Mouse (Mus musculus) kidney, embryonic 15.5 days (tissue): ENCODE measurements at regions not wholly inside any gene's neighbourhood (a gene's known extent, or its start where the extent isn't known, plus 50 kb on each side); places are given as distances from the start of the nearest gene placed in this dataset.

Experiments used
- ATAC-seq: fragments of 200-750 bp; cut with Nextera tagmentation; replicated peaks from 2 replicates; pipeline ENCODE4 v1.8.0; 2017; ENCODE audit warnings: moderate TSS enrichment; ENCODE audit not compliant: low FRiP score
- H3K27ac ChIP-seq: fragments of 300-500 bp; sonication (generic); 2 replicates; pipeline ENCODE4 v1.5.1; 2015; ENCODE audit warnings: mild to moderate bottlenecking, inconsistent platforms
- H3K27me3 ChIP-seq: fragments of 300-500 bp; sonication (generic); 2 replicates; pipeline ENCODE4 v1.6.1; 2015; ENCODE audit warnings: inconsistent platforms
- H3K36me3 ChIP-seq: fragments of 300-500 bp; sonication (generic); 2 replicates; pipeline ENCODE4 v1.6.1; 2015; ENCODE audit warnings: inconsistent platforms
- H3K4me1 ChIP-seq: fragments of 300-500 bp; sonication (generic); 2 replicates; pipeline ENCODE4 v1.6.1; 2015; ENCODE audit warnings: inconsistent platforms
- H3K4me2 ChIP-seq: fragments of 300-500 bp; sonication (generic); 2 replicates; pipeline ENCODE4 v1.6.1; 2015; ENCODE audit warnings: moderate library complexity, mild to moderate bottlenecking, inconsistent platforms
- H3K4me3 ChIP-seq: fragments of 300-500 bp; sonication (generic); replicated peaks from 2 replicates; pipeline ENCODE4 v1.5.1; 2015; ENCODE audit warnings: mild to moderate bottlenecking, inconsistent platforms
- H3K9ac ChIP-seq: fragments of 300-500 bp; sonication (generic); 2 replicates; pipeline ENCODE4 v1.6.1; 2015; ENCODE audit warnings: mild to moderate bottlenecking, inconsistent platforms
- H3K9me3 ChIP-seq: fragments of 300-500 bp; sonication (generic); replicated peaks from 2 replicates; pipeline ENCODE4 v1.6.1; 2016; ENCODE audit warnings: inconsistent platforms
- WGBS: fragments of 180-500 bp; shearing (Covaris S2); methylation state at CpG from one replicate; pipeline ENCODE4 v1.1.7; 2015; ENCODE audit warnings: mixed read lengths; 5-methylcytosine and 5-hydroxymethylcytosine counted together

DNA sequence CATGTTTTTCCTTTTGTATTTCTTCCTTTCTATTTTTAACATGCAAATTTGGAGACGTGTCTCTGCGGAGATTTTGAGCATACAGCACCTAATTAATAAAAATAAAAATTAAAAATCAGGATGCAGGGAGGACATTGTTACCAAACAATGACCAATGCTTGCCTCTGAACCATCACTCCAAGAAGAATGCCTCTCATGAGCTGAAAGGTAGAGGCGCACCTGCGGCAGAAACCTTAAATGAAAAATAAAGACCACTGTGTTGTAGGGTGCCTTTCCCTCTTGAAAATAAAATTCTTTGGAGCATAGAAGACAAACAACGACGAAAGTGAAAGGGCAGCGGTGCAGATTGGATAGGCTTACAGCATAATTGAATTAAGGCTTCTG, 204.8 kb upstream of the Isl1 start:
- Histone ChIP-seq H3K36me3 (no peaks in the 10 kb centered on the region), H3K27ac (no peak overlapping the region), H3K27me3 (peaks cover 33% of the 10 kb centered on the region), H3K9me3 (no peaks in the 10 kb centered on the region), H3K4me3 (no peak overlapping the region), H3K9ac (no peak overlapping the region), H3K4me1 (no peaks in the 10 kb centered on the region), H3K4me2 (no peak overlapping the region)
- 50% methylated on average over 7 of the region's 7 CpGs for WGBS
- ATAC-seq = no peak

DNA sequence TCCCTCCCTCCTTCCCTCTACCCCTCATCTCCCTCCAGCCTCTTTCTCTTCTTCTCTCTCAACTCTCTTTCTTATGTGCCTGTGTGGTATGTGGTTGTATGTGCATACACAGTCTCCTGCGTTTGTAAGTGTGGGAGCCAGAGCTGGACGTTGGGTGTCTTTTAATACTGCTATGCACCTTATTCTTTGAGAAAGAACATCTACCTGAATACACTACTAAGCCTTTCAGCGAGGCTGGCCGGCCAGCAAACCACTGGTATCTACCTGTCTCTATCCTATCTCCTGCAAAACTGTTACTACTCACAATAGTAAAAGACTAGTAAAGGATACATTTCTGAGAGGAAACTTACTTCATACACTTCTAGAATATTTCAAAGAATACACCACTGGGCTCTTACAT, 202.9 kb upstream of the Isl1 start:
- no peak for ATAC-seq
- H3K4me3 ChIP-seq = no peak overlapping the region
- H3K27ac ChIP-seq = no peak overlapping the region
- H3K4me1 ChIP-seq = no peaks in the 10 kb centered on the region
- H3K36me3 ChIP-seq = no peaks in the 10 kb centered on the region
- H3K9me3 ChIP-seq = no peaks in the 10 kb centered on the region
- no peak overlapping the region for H3K9ac ChIP-seq
- H3K27me3 ChIP-seq = peaks cover 35% of the 10 kb centered on the region
- H3K4me2 ChIP-seq = no peak overlapping the region
- WGBS = 72% methylated on average over 4 of the region's 4 CpGs

DNA sequence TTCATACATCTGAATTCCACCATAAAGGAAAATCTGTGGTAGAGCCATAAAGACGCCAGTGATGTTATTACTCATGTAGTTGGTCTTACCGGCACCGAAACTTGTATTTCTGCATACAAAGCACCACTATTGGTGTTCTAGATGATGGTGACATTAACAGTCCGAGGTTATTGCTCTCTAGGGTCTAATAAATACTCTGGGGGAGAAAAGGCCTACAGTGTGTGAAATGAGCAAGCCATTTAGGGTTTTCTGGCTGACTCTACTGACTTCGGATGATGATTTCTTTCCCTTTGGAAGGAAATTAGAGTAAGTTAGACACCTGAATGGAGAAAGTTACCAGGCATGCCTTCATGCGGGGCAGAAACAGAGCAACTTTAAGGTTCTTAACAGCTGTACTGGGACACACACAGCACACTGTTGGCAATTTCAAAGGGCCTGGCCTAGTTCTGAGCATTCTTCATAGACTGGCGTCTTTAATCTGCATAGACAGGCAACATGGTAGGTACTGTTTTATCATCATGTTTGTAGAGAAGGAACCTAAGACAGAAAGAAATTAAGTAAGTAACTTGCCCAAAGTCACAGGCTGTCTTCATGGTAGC, 198.8 kb upstream of the Isl1 start:
- ATAC-seq = no peak
- H3K27ac ChIP-seq = no peak overlapping the region
- no peak overlapping the region for H3K4me2 ChIP-seq
- H3K4me1 ChIP-seq = no peaks in the 10 kb centered on the region
- no peaks in the 10 kb centered on the region for H3K36me3 ChIP-seq
- no peak overlapping the region for H3K9ac ChIP-seq
- no peaks in the 10 kb centered on the region for H3K9me3 ChIP-seq
- peaks cover 8% of the 10 kb centered on the region; the same call in 1 of the 2 replicates for H3K27me3 ChIP-seq
- WGBS = 67% methylated on average over 7 of the region's 7 CpGs
- H3K4me3 ChIP-seq = no peak overlapping the region

DNA sequence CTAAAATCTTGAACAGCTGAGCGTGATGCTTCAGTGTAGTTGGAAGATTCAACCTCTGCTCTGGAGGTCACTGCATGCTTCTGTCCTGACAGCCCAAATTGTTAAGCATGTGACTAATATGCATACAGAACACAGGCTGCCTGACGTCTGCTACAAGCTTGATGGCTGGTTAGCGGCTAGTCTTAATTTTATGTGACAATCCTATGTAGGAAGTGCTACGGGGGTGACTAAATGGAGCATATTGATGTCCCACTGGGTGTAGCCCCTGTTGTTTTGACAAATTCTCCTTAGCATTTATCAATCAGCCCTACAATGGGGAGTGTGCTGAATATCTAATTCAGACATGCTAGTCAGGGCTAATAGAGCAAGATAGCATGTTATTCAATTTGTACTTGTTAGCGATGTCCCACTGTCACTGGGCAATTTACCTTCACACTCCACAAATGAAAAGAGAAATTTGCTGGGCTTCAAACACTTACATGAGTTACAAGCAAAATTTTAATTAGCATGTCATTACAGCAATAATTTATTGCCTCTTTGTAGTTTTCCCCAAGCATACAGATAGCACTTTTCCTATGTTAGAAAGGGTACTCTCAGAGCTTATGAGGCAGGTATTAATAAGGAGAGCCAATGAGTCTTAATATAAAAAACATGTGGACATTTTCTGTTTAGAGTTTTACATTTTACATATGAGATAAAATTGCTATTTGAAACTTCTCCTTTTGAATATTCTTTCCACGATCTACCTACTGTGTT, 188.3 kb upstream of the Isl1 start:
- ATAC-seq = no peak
- H3K27ac ChIP-seq = no peak overlapping the region
- H3K27me3 ChIP-seq = peaks cover 21% of the 10 kb centered on the region
- no peak overlapping the region for H3K4me2 ChIP-seq
- no peak overlapping the region for H3K4me3 ChIP-seq
- no peaks in the 10 kb centered on the region for H3K36me3 ChIP-seq
- no peaks in the 10 kb centered on the region for H3K4me1 ChIP-seq
- no peaks in the 10 kb centered on the region for H3K9me3 ChIP-seq
- 69% methylated on average over 6 of the region's 6 CpGs for WGBS
- H3K9ac ChIP-seq = no peak overlapping the region

DNA sequence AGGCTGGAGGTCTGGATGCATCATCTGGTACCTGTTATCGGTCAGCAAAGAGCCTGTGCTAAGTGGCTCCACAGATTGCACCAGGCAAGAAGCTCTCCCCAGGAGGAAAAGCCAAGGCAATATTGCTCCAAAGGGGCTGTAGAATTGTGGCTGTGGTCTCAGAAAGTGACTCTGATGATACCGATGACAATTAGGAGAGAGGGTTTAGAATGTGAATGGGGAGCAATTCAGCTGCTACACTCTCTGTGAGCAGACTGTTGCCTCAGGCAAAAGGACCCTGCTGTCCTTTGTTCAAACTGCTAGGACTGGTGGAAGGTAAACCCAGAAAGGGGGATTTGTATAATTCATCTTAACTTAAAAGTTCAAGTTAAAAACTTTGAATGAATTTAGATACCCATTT, 186.2 kb upstream of the Isl1 start:
- 26% methylated on average over 2 of the region's 2 CpGs for WGBS
- no peak for ATAC-seq

DNA sequence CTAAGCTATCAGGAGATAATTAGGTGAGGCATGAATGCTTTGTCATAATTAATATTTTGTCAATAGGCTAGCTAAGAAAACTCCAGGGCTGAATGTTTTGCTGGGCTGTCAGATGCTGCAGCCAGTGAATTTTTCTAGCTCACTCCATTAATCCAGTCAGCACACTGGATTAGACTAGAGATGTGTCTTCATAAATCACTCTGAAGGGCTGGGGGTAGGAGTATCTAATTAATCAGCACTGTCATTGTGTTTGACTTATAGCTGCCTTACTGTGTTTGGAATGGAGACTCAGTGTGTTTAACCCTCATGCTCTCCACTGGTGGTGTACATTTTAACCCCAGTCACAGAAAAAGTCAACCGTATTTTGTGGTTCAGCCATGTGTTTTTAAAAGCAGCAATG, 179.9 kb upstream of the Isl1 start:
- Histone ChIP-seq H3K4me1 (no peaks in the 10 kb centered on the region), H3K27ac (no peak overlapping the region), H3K4me3 (no peak overlapping the region), H3K36me3 (no peaks in the 10 kb centered on the region), H3K9ac (no peak overlapping the region), H3K27me3 (peaks cover 21% of the 10 kb centered on the region), H3K9me3 (no peaks in the 10 kb centered on the region), H3K4me2 (no peak overlapping the region)
- peak; percentile 90 for ATAC-seq
- WGBS = 6% methylated on average over 1 of the region's 1 CpGs

More for the DNA sequence above, 186.2 kb upstream of the Isl1 start:
- H3K4me2 ChIP-seq = no peak overlapping the region
- no peak overlapping the region for H3K9ac ChIP-seq
- H3K27me3 ChIP-seq = peaks cover 31% of the 10 kb centered on the region
- no peak overlapping the region for H3K4me3 ChIP-seq
- no peaks in the 10 kb centered on the region for H3K9me3 ChIP-seq
- H3K36me3 ChIP-seq = no peaks in the 10 kb centered on the region
- H3K4me1 ChIP-seq = no peaks in the 10 kb centered on the region
- H3K27ac ChIP-seq = no peak overlapping the region

DNA sequence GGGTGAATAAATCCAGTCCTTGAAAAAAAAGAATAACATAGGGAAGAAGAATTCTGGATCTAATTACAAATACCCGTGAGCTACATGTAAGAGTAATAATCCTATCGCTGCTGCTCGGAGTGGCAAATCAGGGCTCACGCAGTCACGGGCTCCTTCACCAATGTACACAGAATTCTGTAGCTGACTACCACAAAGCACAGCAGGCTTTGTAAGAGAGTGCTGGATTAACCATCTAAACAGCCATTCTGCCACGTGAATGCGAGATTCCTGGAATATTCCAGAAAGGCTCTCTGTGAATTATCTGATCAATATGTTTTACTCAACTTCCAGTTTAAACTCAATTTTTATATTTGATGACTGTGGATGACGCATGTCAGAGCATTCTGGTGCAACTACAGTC, 165.1 kb upstream of the Isl1 start:
- H3K4me1 ChIP-seq = no peaks in the 10 kb centered on the region
- H3K4me3 ChIP-seq = no peak overlapping the region
- no peak overlapping the region for H3K9ac ChIP-seq
- H3K9me3 ChIP-seq = no peaks in the 10 kb centered on the region
- no peaks in the 10 kb centered on the region for H3K36me3 ChIP-seq
- H3K4me2 ChIP-seq = no peak overlapping the region
- peaks cover 3% of the 10 kb centered on the region; the same call in 1 of the 2 replicates for H3K27me3 ChIP-seq
- no peak for ATAC-seq
- no peak overlapping the region for H3K27ac ChIP-seq
- WGBS = 56% methylated on average over 8 of the region's 8 CpGs

DNA sequence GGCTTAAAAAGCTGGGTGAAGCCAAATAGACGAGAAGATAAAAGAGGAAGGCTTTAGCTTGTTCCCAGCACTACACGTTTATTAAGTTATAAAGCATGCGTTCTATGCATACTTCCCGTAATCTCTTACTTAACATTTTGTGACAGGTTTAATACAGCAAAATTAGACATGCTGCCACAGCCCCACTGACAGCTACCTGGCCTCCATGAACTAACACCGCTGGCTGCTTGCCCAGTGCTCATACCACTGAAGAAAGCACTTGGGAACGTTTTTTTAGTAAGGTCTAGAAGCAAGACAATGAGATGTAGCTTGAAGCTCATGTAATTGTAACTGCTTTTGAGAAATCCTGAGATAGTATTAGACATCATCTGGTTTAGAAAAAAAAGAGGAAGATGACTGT, 152.3 kb upstream of the Isl1 start:
- H3K9ac ChIP-seq = no peak overlapping the region
- no peak overlapping the region for H3K27ac ChIP-seq
- 65% methylated on average over 6 of the region's 6 CpGs for WGBS
- no peak for ATAC-seq
- no peak overlapping the region for H3K4me2 ChIP-seq
- no peaks in the 10 kb centered on the region for H3K4me1 ChIP-seq
- no peak overlapping the region for H3K4me3 ChIP-seq
- no peaks in the 10 kb centered on the region for H3K9me3 ChIP-seq
- H3K36me3 ChIP-seq = no peaks in the 10 kb centered on the region
- H3K27me3 ChIP-seq = no peaks in the 10 kb centered on the region

DNA sequence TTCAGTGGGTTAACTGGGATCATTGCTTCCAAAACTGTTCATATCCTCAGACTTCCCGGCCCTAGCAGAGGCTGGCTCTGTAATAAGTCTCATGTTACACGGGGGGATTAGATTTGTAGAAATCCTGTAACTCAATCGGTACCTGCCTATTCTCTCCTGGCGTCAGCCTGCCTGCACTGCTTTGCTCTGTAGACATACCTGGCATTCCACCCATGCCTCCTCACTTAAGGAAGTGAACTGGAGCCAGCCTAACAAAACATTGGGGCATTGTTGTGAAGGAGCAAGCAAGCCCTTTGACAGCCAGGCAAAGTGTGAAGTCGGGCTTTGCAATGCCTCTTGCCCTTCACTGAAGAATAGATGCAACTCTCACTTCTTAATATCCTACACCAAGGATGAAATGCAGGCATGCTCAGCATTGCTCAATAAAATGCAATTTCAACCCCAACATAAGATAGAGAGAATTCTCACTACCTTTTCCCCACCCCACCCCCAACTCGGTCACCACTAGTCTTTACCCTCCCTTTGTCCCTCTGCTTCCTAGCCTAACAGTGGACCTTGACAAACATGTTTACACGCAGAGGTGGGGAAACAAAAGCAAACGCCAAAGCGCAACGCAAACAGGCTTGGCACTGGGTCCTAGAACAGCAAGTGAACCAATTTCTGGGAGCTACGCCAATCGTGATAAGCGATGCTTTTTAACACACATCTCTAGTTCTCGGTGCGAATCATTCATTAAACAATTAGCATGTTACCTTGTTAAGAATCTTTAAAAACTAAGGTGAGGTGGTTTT, 133.9 kb upstream of the Isl1 start:
- H3K27me3 ChIP-seq = no peaks in the 10 kb centered on the region
- peak; percentile 88 for ATAC-seq
- H3K4me3 ChIP-seq = no peak overlapping the region
- no peak overlapping the region for H3K27ac ChIP-seq
- H3K9me3 ChIP-seq = no peaks in the 10 kb centered on the region
- H3K4me1 ChIP-seq = no peaks in the 10 kb centered on the region
- H3K4me2 ChIP-seq = no peak overlapping the region
- no peak overlapping the region for H3K9ac ChIP-seq
- WGBS = 44% methylated on average over 15 of the region's 15 CpGs
- H3K36me3 ChIP-seq = no peaks in the 10 kb centered on the region

DNA sequence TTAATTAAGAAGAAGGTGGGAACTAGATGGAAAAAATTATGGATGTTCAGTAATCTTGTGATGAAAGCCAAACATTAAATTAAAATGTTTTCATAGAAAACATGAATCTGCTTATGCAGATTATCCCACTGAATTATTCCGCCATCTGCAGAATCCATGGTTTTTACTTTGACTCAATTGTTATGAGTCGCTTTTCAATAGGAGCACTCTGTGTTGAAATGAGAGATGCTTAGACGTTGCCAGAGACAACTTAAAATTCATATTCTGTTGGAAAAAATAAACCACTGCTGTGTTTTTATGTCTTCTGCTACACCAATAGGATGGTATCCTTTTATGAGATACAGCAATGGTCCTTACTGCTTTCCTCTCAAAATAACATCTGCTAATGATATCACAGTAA, 108.3 kb upstream of the Isl1 start:
- no peak overlapping the region for H3K9ac ChIP-seq
- no peaks in the 10 kb centered on the region for H3K4me1 ChIP-seq
- no peaks in the 10 kb centered on the region for H3K9me3 ChIP-seq
- 79% methylated on average over 3 of the region's 3 CpGs for WGBS
- no peak overlapping the region for H3K4me2 ChIP-seq
- no peak overlapping the region for H3K4me3 ChIP-seq
- no peak overlapping the region for H3K27ac ChIP-seq
- H3K36me3 ChIP-seq = no peaks in the 10 kb centered on the region
- ATAC-seq = no peak
- no peaks in the 10 kb centered on the region for H3K27me3 ChIP-seq

DNA sequence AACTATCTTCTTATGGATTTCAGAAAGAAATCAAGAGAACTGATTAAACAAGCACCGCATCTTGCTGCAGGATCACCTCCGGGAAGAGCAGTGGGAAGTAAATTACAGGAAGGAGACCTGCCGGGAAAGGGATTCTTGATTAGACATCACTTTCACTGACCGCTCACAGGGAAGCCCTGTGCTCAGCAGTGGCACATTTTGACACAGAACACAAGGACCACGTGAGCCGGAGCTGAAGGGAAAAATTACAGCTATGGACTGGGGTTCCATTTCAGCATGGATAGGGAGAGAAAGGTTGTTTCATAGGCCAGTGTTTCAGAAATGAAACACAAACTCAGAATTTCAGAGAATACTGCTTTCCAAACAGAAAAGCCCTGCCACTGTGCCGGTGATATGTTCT, 105.0 kb upstream of the Isl1 start:
- no peaks in the 10 kb centered on the region for H3K9me3 ChIP-seq
- no peaks in the 10 kb centered on the region for H3K27me3 ChIP-seq
- no peaks in the 10 kb centered on the region for H3K36me3 ChIP-seq
- H3K9ac ChIP-seq = no peak overlapping the region
- H3K4me3 ChIP-seq = no peak overlapping the region
- no peak overlapping the region for H3K4me2 ChIP-seq
- H3K4me1 ChIP-seq = no peaks in the 10 kb centered on the region
- no peak for ATAC-seq
- H3K27ac ChIP-seq = no peak overlapping the region
- 49% methylated on average over 7 of the region's 7 CpGs for WGBS

DNA sequence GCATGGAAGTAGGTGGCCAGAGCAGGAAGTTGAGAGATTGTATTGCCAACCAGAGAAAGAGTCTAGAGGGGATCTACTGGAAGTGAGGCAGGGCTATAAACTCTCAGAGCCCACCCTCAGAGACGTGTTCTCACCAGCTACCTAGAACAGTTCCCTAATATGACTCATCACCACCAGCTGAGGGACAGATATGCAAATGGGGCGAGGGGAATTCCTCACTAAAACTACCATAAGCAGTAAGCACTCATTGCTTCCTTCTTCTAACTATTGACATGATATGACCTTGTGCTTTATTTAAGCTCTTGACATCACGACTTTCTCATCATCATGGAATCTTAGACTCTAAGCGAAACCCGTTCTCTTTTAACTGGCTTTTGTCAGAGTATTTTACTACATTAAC, 101.2 kb upstream of the Isl1 start:
- WGBS = 74% methylated on average over 5 of the region's 5 CpGs
- Histone ChIP-seq H3K36me3 (no peaks in the 10 kb centered on the region), H3K9ac (no peak overlapping the region), H3K9me3 (no peaks in the 10 kb centered on the region), H3K4me3 (no peak overlapping the region), H3K4me2 (no peak overlapping the region), H3K4me1 (no peaks in the 10 kb centered on the region), H3K27me3 (no peaks in the 10 kb centered on the region), H3K27ac (no peak overlapping the region)
- no peak for ATAC-seq
